Mouse (Mus musculus) bone marrow macrophage, adult 2 months (primary cell): ENCODE results near the gene Caprin1.

ENCODE experiments used
- CTCF ChIP-seq: IDR thresholded peaks from 2 replicates; pipeline ENCODE4 v1.5.1; 2012; ENCODE audit warnings: low read depth, mild to moderate bottlenecking, low read length, moderate library complexity
- POLR2A ChIP-seq: IDR thresholded peaks from 2 replicates; pipeline ENCODE4 v1.6.1; 2012; ENCODE audit warnings: mild to moderate bottlenecking, low read depth, low read length, borderline replicate concordance

GRCm38 (mm10) chr2:103760906-103761716 lies 36.3 kb downstream of the Caprin1 start, which contains the start of gene Nat10:
- TF ChIP-seq POLR2A (no peak), CTCF (no peak)
